Mouse (Mus musculus): ENCODE measurements around the gene Colgalt2. TPM values are rescaled to one million over a fixed set of nuclear protein-coding genes. Genes with fewer than 3 reads are reported as not detected.

Colgalt2 gene
- polyA plus RNA-seq, 1 experiment from 2014 or later: 3.3 TPM

DNA sequence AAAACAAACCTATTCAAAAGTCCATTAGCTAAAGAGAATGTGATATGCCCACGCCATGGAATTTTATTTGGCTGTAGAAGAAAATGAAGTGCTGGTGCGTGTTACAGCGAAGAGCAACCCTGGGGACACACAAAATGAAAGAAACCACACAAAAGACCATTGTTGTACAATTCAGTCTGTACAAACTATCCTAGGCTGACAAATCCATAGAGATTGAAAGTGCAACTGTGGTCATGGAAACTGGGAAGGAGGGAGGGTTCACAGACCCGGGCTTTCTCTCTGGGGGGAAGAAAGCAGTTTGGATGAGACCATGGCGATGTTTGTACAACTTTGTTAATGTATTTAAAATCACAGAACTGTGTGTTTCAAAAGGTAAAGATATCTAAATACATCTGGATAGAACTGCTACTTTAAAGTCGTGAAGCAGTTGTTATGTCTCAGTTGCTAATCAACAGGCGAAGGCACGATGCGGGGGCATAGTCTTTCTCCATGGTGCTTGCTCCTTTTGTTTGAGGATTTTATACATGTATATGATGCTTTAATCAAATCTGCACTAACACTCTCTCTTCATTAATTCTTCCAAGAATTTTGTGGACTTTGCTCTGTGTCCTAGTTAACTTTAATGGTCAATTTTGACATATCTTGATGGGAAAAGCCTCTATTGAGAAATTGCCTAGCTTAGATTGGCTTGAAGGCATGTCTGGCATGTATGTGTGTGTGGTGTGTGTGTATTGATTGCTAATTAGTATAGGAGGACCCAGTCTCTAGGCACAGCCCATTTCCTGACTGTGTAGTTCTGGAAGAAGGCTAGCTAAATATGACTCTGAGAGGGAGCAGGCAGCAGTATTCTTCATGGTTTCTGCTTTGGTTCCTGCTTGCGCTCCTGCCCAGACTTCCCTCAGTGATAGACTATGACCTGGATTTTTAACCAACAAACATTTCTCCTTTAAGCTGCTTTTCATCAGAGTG, 55.9 kb downstream of the Colgalt2 start:
- Histone ChIP-seq H3K9ac (ENCODE audit: low read depth, low read length) (no peak overlapping the region), H3K36me3 (ENCODE audit: insufficient read depth, low read length) (no peaks in the 10 kb centered on the region), H3K4me3 (replicated peaks; ENCODE audit: low read depth, low read length) (no peak overlapping the region), H3K9me3 (replicated peaks; ENCODE audit: low read length) (no peaks in the 10 kb centered on the region), H3K27me3 (ENCODE audit: insufficient read depth, low read length) (no peaks in the 10 kb centered on the region), H3K27ac (no peak overlapping the region), H3K4me2 (ENCODE audit: low read length) (no peak overlapping the region), H3K4me1 (replicated peaks; ENCODE audit: insufficient read depth, low read length) (no peaks in the 10 kb centered on the region)
- WGBS: 89% methylated on average over 10 of the region's 10 CpGs
- no peak for TF ChIP-seq CTCF (IDR thresholded peaks at IDR 0.05; ENCODE audit: low read depth)
- DNase-seq (ENCODE audit: low spot score) (no peak), ATAC-seq (replicated peaks; ENCODE audit: low FRiP score, low read depth) (no peak)

DNA sequence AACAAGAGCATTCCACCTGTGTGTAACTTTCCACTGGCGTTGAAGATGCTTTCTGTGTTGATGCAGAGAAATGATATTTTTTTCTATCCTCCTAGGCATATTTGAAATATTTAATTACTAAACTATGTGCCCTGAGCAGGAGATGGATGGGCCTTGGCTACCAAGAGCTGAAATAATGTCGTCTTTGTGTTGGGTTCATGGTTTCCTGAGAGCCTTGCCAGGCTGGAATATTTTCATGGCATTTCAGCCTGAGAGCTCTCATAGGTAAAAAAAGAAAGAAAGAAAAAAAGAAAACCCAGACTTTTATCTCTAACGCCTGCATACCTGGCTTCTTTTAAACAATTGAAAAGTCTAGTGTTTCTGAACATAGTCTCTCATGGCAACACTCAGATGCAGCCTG, 56.6 kb downstream of the Colgalt2 start:
- TF ChIP-seq CTCF (IDR thresholded peaks at IDR 0.05; ENCODE audit: low read depth): no peak
- Histone ChIP-seq H3K4me3 (replicated peaks; ENCODE audit: low read depth, low read length) (no peak overlapping the region), H3K27ac (no peak overlapping the region), H3K9ac (ENCODE audit: low read depth, low read length) (no peak overlapping the region), H3K36me3 (ENCODE audit: insufficient read depth, low read length) (no peaks in the 10 kb centered on the region), H3K9me3 (replicated peaks; ENCODE audit: low read length) (no peaks in the 10 kb centered on the region), H3K27me3 (ENCODE audit: insufficient read depth, low read length) (no peaks in the 10 kb centered on the region), H3K4me2 (ENCODE audit: low read length) (no peak overlapping the region), H3K4me1 (replicated peaks; ENCODE audit: insufficient read depth, low read length) (no peaks in the 10 kb centered on the region)
- DNase-seq (ENCODE audit: low spot score): no peak
- whole genome bisulfite sequencing: 71% methylated on average over 3 of the region's 3 CpGs
- ATAC-seq (replicated peaks; ENCODE audit: low FRiP score, low read depth): no peak

DNA sequence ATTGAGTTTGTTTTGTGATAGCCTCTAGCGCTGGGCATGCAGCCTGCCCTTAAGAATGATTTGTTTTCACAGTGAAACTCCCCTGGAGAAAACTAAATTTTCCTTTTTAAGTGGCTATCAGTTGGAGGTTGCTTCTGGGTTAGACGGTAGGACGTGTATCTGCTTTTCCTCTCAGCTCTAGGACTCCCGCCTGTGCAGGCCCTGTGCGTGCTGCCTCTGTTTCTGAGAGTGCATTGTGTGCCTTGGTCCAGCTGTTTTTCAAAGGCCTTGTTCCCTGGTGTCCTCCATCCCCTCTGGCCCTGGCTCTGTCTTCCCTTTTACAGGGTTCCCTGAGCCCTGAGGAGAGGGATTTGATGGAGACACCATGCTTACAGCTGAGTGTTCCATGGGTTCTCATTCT, 58.0 kb downstream of the Colgalt2 start:
- H3K9me3 ChIP-seq (replicated peaks; ENCODE audit: low read length): no peaks in the 10 kb centered on the region
- H3K9ac ChIP-seq (ENCODE audit: low read depth, low read length): no peak overlapping the region
- no peak overlapping the region for H3K4me2 ChIP-seq (ENCODE audit: low read length)
- no peak for TF ChIP-seq CTCF (IDR thresholded peaks at IDR 0.05; ENCODE audit: low read depth)
- no peaks in the 10 kb centered on the region for H3K36me3 ChIP-seq (ENCODE audit: insufficient read depth, low read length)
- no peak overlapping the region for H3K4me3 ChIP-seq (replicated peaks; ENCODE audit: low read depth, low read length)
- DNase-seq (ENCODE audit: low spot score): peak; percentile 3
- WGBS: 64% methylated on average over 5 of the region's 5 CpGs
- no peak overlapping the region for H3K27ac ChIP-seq
- ATAC-seq (replicated peaks; ENCODE audit: low FRiP score, low read depth): no peak
- H3K4me1 ChIP-seq (replicated peaks; ENCODE audit: insufficient read depth, low read length): no peaks in the 10 kb centered on the region
- H3K27me3 ChIP-seq (ENCODE audit: insufficient read depth, low read length): no peaks in the 10 kb centered on the region

DNA sequence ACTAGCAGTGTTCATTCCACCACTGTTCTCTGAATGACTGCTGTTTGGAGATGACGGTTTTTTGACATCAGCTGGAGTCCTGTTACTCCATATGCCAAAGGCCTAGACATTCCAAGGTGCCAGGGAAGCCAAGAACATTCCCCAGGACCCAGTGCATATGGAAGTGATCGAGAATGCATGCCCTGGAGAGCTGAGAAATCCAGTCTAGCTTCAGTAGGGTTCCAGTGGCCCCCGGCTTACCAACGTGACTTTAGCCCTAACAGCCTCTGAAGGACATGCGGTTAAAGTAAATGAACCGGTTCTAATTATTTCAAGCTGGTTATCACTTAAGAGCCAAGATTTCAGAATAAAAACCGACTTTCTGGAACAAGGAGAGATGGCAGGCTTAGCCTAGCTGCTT, 59.4 kb downstream of the Colgalt2 start:
- no peak overlapping the region for H3K27ac ChIP-seq
- TF ChIP-seq CTCF (IDR thresholded peaks at IDR 0.05; ENCODE audit: low read depth): no peak
- no peak for ATAC-seq (replicated peaks; ENCODE audit: low FRiP score, low read depth)
- H3K27me3 ChIP-seq (ENCODE audit: insufficient read depth, low read length): no peaks in the 10 kb centered on the region
- no peaks in the 10 kb centered on the region for H3K4me1 ChIP-seq (replicated peaks; ENCODE audit: insufficient read depth, low read length)
- H3K4me2 ChIP-seq (ENCODE audit: low read length): no peak overlapping the region
- 77% methylated on average over 7 of the region's 7 CpGs for WGBS
- no peak for DNase-seq (ENCODE audit: low spot score)
- no peaks in the 10 kb centered on the region for H3K36me3 ChIP-seq (ENCODE audit: insufficient read depth, low read length)
- H3K9me3 ChIP-seq (replicated peaks; ENCODE audit: low read length): no peaks in the 10 kb centered on the region
- no peak overlapping the region for H3K4me3 ChIP-seq (replicated peaks; ENCODE audit: low read depth, low read length)
- H3K9ac ChIP-seq (ENCODE audit: low read depth, low read length): no peak overlapping the region

DNA sequence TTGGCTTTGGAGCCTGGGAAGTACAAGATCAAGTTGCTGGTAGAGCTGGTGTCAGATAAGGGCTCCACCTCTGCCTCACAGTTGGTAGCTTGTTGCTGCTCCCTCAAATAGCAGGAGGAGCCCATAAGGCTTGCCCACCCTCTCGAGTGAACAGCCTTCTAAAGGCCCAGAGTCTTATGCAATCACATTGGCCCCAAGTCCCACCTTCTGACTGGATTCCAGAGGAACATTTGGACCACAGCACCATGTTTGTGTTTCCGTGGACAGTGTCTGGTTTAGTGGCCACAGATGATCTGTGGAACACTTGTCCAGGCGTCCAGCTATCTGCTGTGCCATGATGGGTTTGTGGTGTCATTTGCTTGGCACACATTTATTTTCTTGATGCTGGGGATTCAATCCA, 61.3 kb downstream of the Colgalt2 start:
- no peak for DNase-seq (ENCODE audit: low spot score)
- Histone ChIP-seq H3K9ac (ENCODE audit: low read depth, low read length) (no peak overlapping the region), H3K27ac (no peak overlapping the region), H3K9me3 (replicated peaks; ENCODE audit: low read length) (no peaks in the 10 kb centered on the region), H3K4me1 (replicated peaks; ENCODE audit: insufficient read depth, low read length) (no peaks in the 10 kb centered on the region), H3K36me3 (ENCODE audit: insufficient read depth, low read length) (no peaks in the 10 kb centered on the region), H3K27me3 (ENCODE audit: insufficient read depth, low read length) (no peaks in the 10 kb centered on the region), H3K4me3 (replicated peaks; ENCODE audit: low read depth, low read length) (no peak overlapping the region), H3K4me2 (ENCODE audit: low read length) (no peak overlapping the region)
- ATAC-seq (replicated peaks; ENCODE audit: low FRiP score, low read depth): no peak
- WGBS: 76% methylated on average over 3 of the region's 3 CpGs
- TF ChIP-seq CTCF (IDR thresholded peaks at IDR 0.05; ENCODE audit: low read depth): no peak

DNA sequence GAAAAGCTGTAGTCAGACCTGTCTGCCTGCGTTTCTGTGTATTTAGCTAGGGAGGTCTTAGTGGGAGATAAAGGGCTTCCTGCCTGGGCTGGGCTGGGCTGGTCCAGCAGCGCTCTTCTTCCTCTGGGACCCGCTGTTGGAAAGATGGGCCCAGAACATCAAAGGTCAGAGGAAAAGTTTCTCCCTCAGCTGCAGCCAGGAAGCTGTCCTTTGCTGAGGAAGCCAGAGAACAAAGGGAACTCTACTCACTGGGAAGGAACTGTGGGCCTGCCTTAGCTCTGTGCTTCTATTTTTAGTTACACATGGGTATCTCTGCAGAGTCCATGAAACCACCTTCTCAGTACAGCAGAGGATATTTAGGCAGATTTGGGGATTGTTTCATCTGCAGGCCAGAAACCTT, 62.2 kb downstream of the Colgalt2 start:
- H3K4me1 ChIP-seq (replicated peaks; ENCODE audit: insufficient read depth, low read length): no peaks in the 10 kb centered on the region
- H3K36me3 ChIP-seq (ENCODE audit: insufficient read depth, low read length): no peaks in the 10 kb centered on the region
- 45% methylated on average over 3 of the region's 3 CpGs for WGBS
- no peaks in the 10 kb centered on the region for H3K27me3 ChIP-seq (ENCODE audit: insufficient read depth, low read length)
- DNase-seq (ENCODE audit: low spot score): peak; percentile 59
- H3K27ac ChIP-seq: peak overlapping the region; percentile 48; the same call in 1 of the 2 replicates
- H3K4me2 ChIP-seq (ENCODE audit: low read length): no peak overlapping the region
- H3K4me3 ChIP-seq (replicated peaks; ENCODE audit: low read depth, low read length): no peak overlapping the region
- no peak for ATAC-seq (replicated peaks; ENCODE audit: low FRiP score, low read depth)
- H3K9me3 ChIP-seq (replicated peaks; ENCODE audit: low read length): no peaks in the 10 kb centered on the region
- no peak for TF ChIP-seq CTCF (IDR thresholded peaks at IDR 0.05; ENCODE audit: low read depth)
- no peak overlapping the region for H3K9ac ChIP-seq (ENCODE audit: low read depth, low read length)
